Mouse (Mus musculus) cerebellum, adult (tissue): ENCODE measurements around the gene Tekt1.
"Not testable (repeated sequence)": the region's sequence is repeated elsewhere in the genome, so short reads cannot be mapped to it uniquely, and the experiment has no call there.

Source experiments
- ATAC-seq: cut with Nextera tagmentation; 2 replicates; pipeline ENCODE4 v1.9.2; 2017; ENCODE audit warnings: mild to moderate bottlenecking, moderate library complexity, mixed read lengths; ENCODE audit not compliant: insufficient number of reproducible peaks, low FRiP score, low TSS enrichment

Tekt1 gene

DNA sequence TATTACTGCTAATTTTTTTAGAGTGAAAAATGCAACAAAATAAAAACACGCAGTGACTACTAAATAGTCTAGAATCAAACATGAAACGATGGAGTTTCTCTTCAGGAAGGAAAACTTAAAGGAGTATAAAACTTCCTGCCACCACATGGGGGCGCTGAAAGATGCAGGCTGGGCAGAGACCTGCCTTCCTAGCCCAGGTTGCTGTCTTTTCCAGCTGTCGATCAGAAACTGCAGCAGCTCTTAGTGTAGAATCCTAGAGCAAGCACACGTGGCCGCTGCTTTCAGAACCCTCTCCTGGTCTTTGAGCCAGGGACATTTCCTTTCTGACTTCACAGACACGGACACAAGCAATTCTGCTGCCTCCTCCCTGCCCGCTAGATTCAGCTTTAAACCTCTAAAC lies 18.3 kb downstream of the Tekt1 start:
- no peak for ATAC-seq

DNA sequence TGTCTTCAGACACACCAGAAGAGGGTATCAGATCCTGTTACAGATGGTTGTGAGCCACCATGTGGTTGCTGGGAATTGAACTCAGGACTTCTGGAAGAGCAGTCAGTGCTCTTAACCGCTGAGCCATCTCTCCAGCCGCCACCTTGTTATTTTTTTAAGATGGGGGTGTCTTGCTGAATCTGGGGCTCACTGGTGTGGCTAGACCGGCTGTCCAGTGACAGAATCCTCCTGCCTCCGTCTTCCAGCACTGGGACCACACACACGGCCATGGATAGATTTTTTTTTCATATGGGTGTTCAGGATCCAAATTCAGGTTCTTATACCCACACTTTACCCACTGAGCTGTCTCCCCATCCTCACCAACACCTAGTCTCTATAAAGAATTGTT lies 19.0 kb downstream of the Tekt1 start:
- not testable (repeated sequence) for ATAC-seq

DNA sequence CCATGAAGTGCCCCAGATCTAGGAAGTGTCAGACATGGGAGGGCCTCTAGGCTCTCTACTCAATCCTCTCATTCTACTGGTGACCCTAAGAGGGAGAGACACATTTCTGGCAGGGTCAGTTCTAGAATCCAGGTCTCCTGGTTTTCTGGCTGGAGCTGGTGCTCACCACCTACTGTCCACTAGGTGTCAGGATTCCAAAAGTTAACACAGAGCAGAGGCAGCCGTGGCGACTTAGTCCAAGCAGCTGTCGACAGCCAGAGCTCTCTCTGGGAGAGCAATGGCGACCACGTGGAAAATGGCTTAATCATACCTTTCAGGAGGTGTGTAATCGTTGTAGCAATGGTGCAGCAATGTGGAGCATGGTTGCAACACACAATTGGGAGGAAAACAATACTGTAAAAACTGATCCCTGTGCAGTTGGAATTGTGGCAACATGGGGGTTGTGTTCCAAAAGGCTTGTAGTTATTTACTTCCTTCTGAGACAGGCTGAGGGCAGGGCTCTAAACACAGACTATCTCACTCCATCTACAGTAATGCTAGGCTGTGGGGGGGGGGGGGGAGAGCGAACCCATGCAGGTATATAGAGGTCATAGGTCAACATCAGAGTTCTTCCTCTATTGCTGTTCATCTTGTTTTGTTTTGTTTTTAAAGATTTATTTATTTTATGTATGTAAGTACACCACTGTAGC lies 19.5 kb downstream of the Tekt1 start:
- ATAC-seq, result peak; percentile 56; the same call in 1 of the 2 replicates

- no peak for ATAC-seq
Measured at GRCm38 (mm10) chr11:72339716-72340115, 22.5 kb downstream of the Tekt1 start.

DNA sequence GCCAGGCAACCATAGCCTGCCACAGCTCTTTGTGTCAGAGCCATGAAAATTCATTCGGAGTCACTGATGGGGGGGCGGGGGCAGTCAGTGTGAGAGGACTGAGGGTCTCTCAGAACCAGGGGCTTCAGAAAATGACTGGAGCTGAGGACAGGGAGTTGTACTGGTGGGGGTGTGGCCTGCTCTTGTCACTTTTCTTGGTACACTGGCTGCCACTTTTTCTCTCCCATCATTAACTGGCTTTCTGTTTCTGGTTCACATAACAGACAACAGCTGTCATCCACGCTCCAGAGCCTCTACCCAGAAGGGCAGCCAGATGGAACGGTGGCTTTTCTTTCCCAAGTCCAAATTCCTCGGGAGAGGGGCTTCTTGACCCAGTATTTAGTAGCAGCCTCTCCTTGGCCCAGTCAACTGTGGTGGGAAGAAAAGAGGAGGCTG lies 23.8 kb downstream of the Tekt1 start:
- no peak for ATAC-seq

DNA sequence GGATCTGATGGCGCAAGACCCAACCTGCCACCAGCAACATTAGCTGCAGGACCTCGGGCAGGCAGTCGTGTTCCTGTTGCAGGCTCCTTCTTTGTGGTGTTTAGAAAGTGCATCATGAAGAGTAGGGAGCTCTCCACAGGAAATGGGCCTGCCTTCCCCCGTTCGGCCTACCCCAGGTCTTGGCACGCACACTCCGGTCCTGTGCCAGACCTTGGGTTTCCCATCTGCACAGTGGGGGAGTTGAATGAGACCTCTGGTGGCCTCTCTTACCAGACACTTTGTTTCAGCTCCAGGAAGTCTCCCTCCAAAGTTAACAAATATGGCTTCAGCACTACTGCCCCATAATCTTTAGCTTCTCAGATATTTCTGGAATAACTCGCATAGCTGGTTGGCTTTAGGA lies 25.5 kb downstream of the Tekt1 start:
- no peak for ATAC-seq

DNA sequence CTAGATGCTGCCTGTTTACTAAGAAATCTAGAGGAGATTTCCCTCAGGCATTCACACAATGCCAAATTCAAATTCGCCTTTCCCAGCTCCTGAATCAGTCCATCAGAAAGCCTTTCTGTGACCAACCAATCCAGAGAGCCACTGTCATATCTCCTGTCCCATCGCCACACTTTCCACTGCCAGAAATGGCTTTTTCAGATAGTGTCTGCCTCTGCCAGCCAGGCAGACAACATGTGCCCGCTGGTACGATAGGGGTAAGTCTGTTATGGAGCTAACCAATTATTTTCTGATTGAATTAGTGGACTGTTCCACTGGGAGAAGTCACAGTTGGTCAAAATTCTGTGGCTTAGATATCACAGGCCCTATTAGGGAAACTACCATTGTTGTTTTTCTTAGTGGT lies 27.6 kb downstream of the Tekt1 start:
- no peak for ATAC-seq

DNA sequence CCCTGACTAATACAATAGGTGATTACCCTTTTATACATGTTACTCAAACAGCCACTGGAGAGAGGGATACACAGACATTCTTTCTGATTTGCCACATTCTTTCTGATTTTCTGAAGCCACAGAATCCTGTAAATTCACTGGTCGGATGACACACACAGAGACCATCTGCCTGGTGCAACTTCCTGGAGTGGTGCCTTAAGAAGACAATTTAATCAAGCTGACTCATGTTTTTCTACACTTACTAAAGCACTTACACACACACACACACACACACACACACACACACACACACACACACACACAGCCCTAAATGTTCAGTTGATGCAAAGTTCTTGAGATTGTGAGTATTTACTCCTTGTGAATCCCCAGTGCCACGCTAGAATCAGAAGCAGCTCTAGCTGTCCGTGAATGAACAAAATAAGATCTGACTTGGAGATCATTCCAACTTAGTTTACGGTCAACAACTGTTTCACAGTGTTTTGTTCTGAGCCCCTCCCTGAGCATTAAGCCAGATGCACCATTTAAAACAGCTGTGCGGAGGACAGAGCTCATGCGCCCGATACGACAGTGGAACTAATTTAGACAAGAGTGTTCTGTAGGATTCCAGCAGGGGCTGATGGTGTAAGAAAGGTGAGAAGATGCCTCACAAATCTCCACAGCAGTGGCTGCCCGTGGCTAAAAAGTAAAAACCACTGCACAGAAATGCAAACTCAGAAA lies 29.1 kb downstream of the Tekt1 start:
- ATAC-seq, result no peak

DNA sequence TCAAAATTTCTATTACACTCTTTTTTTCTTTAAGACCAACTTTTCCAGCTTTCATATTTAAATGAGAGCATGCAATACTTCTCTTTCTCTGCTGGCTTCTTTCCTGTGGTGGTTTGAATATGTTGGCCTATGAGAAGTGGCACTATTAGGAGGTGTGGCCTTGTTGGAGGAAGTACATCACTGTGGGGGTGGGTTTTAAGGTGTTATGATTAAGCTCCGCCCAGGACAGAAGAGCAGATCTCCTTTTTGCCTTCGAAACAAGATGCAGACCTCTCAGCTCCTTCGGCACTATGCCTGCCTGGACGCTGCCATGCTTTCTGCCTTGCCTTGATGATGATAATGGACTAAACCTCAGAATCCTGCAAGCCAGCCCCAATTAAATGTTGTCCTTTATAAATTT lies 36.5 kb downstream of the Tekt1 start:
- no peak for ATAC-seq

GRCm38 (mm10) chr11:72324431-72324830 lies 37.8 kb downstream of the Tekt1 start:
- ATAC-seq, result no peak

- no peak for ATAC-seq
Measured at GRCm38 (mm10) chr11:72318026-72318425, 44.2 kb downstream of the Tekt1 start.

DNA sequence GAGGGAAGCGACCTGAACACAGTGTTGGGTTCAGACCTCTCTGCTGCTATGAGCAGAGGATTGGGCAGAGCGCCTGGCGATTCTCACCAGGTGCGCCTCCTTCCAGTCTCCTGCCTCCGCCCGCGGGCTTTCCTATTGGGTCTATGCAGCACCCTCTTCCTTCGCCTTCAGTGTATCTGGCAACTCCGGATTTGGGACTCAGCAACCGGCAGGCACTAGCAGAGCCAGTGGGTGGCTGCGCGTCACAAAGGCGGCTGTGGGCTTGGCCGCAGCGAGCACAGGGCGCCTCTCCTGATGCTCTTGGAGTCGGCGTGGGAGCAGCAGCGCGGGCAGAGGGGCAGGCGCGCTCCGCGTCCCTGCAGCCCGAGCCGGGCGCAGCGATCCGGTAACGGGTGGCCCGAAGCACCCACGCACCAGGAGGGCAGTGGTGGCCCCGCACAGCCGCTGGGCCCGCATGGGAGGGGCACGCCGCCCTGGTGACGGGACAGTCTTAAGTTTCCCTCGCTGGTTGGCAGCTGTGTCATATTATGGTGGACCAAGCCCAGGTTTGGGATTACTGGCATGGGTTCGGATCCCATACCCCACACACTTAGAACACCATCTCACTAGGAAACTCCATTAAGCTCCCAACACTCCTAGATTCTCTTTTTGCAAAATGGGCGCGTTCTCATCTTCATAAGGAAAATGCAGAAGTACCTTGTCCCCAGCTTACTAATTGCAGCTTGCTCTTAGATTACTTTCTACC lies 47.9 kb downstream of the Tekt1 start, which contains the start of gene Fbxo39:
Gene Fbxo39, plus strand, starts transcription at position 294 of the 745 bp plus-strand sequence.
- no peak for ATAC-seq

- no peak for ATAC-seq
Measured at GRCm38 (mm10) chr11:72311355-72312001, 50.8 kb downstream of the Tekt1 start.

DNA sequence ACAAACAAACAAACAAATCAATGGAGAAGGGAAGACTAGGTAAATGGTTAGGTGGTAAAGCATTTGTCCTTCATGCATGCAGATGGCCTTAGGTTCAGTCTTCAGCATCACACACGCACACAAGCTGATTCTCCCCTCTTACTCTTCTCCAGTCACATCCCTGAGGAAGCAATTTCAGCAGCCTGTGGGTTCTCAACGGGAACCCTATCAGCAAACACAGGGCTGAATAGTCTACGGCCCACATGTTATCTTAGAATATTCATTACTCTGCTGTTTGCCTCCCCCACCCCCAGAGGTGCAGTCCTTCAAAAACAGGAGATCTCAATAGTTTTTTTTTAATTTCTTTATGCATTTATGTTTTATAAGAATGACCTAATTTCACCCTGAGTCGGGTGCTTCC lies 51.8 kb downstream of the Tekt1 start:
- ATAC-seq, result no peak

GRCm38 (mm10) chr11:72308982-72309381 lies 53.3 kb downstream of the Tekt1 start:
- ATAC-seq, result no peak

DNA sequence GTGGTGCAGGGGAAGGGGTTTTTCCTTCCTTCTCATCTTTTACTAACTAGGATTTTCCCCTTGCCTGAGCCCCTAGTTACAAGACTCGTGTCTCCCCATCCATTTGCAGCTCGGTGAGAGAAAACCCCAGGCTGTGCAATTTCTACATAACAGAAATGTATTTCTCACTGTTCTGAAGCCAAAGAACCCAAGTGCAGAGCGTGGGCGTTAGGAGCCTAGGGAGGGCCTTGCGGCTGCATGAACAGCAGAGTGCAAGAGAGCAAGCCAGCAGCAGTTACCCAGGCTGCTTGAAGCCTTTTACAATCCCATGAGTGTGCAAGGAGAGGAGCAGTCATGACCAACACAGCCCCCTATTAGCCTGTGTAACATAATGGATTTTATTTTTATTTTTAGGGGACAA lies 54.8 kb downstream of the Tekt1 start:
- no peak for ATAC-seq

DNA sequence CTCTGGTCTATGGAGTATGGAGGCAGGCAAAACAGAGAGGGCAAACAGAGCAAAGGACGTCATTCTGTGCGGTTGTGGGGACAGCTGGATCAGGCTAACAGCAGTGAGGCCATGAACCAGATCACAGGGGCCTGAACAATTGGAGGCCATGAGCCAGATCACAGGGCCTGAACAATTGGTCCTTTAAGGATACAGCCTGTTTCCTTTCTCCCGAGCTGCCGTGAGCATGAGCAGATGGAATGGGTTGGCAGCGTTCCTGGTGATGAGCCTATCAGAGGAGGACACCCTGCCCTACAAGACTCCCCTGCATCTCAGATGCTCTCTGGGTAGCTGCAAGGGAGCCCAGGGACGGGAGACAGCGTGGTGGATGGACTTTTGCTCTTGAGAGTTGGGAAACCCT lies 60.0 kb downstream of the Tekt1 start:
- no peak; the same call in 1 of the 2 replicates for ATAC-seq

DNA sequence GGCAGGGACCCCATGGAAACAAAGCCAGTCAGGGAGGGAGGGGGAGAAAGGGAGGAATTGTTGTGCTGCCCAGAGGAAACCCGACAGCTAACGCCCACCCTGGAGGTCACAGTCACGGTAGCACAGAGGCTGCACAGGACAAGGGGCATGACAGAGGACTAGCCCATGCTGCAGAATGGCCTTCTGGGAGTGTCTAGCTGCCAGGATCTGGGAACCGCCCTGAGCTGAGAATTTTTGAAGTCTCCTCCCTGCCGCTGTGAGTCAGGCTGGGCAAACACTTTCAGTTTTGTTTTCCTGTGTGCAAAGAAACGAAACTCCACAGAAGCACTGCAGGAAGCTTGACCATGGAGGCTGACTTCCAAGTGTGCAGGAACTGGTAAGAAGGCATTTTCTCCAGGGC lies 60.9 kb downstream of the Tekt1 start, which contains the start of gene Xaf1:
Gene Xaf1, plus strand, starts transcription at position 296 of the 400 bp plus-strand sequence.
- no peak for ATAC-seq
